Mouse (Mus musculus) bone marrow, adult 2 months (tissue): ENCODE data around the gene Zbtb25.

Experiments
- CTCF ChIP-seq: fragments of 200-500 bp; IDR thresholded peaks from 2 replicates; pipeline ENCODE4 v1.5.1; 2011; ENCODE audit warnings: low read length, control low read depth; ENCODE audit not compliant: control insufficient read depth, insufficient read depth
- POLR2A ChIP-seq: fragments of 200-500 bp; IDR thresholded peaks from 2 replicates; pipeline ENCODE4 v1.6.1; 2011; ENCODE audit warnings: low read depth, mild to moderate bottlenecking, control low read depth, low read length, borderline replicate concordance; ENCODE audit not compliant: control insufficient read depth

DNA sequence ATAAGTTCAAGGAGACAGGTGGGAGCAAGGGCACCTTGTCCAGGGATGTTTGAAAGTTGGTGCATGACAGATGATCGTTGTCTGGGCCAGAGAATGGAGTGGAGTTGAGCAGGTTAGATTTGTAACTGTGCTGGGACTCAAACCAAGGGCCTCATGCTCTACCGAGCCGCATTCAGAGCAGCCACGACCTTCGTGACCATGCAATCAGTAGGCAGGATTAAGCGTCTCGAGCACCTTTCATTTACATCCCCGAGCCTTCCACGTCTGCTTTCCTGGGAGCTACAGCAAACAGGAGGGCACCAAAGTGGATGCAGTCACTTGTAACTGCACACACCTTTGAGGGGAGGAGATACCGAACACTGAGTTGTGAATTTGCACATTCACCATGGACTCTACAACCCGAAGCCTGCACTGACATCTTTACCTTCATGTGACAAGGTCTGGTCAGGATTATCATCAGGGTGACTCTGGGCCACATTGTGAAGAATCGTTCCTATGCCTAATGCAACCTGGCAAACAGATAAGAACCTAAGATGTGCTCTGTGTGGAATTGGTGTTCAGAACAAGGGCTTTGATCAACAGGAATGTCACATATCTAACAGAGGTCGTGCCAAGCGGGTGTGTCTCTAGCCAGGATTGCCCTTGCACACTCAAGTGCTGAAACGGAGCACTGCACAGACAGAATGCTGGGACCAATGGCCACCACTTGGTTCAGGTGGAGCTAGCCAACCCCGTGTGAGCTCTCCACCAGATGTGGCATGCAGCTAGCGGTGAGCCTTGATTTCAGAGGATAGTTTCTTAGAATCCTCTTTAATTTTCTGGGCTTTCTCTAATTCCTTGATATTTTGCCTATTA, 33.1 kb downstream of the Zbtb25 start:
- no peak for TF ChIP-seq CTCF
- TF ChIP-seq POLR2A: no peak
